Mouse (Mus musculus): Measurements from ENCODE around the gene Actr8. TPM values are rescaled to one million over a fixed set of nuclear protein-coding genes. Genes with fewer than 3 reads are reported as not detected.

Actr8 gene
- polyA plus RNA-seq, 2 experiments = 11.3 to 17.3 TPM

GRCm38 (mm10) chr14:30019375-30019774 lies 41.2 kb downstream of the Actr8 start:
- TF ChIP-seq EP300 (IDR thresholded peaks at IDR 0.05; ENCODE audit: low read depth) (no peak), CTCF (IDR thresholded peaks at IDR 0.05; ENCODE audit: low read depth) (no peak)
- Histone ChIP-seq H3K9ac (replicated peaks) (no peak overlapping the region), H3K27me3 (ENCODE audit: control insufficient read depth, insufficient read depth, low read length) (no peaks in the 10 kb centered on the region; the same call in 1 of the 2 replicates), H3K27ac (no peak overlapping the region), H3K4me2 (ENCODE audit: low read depth) (no peak overlapping the region), H3K36me3 (replicated peaks; ENCODE audit: control insufficient read depth, insufficient read depth, low read depth) (no peaks in the 10 kb centered on the region), H3K4me3 (ENCODE audit: insufficient read depth in 1 of 2, low read depth in 2 of 2, low read length in 2 of 2) (no peak overlapping the region), H3K9me3 (ENCODE audit: control insufficient read depth, low read length) (no peaks in the 10 kb centered on the region), H3K4me1 (replicated peaks; ENCODE audit: control insufficient read depth in 2 of 2, insufficient read depth in 2 of 2, low read length in 1 of 2) (no peaks in the 10 kb centered on the region; a peak in 1 of 4 replicates)
- 80% methylated on average over 8 of the region's 8 CpGs for WGBS (ENCODE audit: insufficient replicate concordance)
- DNase-seq (ENCODE audit: low read depth in 3 of 3, low spot score in 3 of 3) (no peak), ATAC-seq (ENCODE audit: insufficient read depth) (no peak)

GRCm38 (mm10) chr14:30019792-30020575 lies 41.8 kb downstream of the Actr8 start:
- WGBS (ENCODE audit: insufficient replicate concordance) = 48% methylated on average over 9 of the region's 9 CpGs
- H3K9ac ChIP-seq (replicated peaks) = no peak overlapping the region

GRCm38 (mm10) chr14:30022471-30022870 lies 44.3 kb downstream of the Actr8 start:
- H3K36me3 ChIP-seq (replicated peaks; ENCODE audit: control insufficient read depth, insufficient read depth, low read depth) = no peaks in the 10 kb centered on the region
- DNase-seq (ENCODE audit: low read depth in 3 of 3, low spot score in 3 of 3) = no peak
- no peak overlapping the region for H3K9ac ChIP-seq (replicated peaks)
- no peak overlapping the region for H3K4me3 ChIP-seq (ENCODE audit: insufficient read depth in 1 of 2, low read depth in 2 of 2, low read length in 2 of 2)
- TF ChIP-seq EP300 (IDR thresholded peaks at IDR 0.05; ENCODE audit: low read depth) (no peak), CTCF (IDR thresholded peaks at IDR 0.05; ENCODE audit: low read depth) (no peak)
- H3K4me1 ChIP-seq (replicated peaks; ENCODE audit: control insufficient read depth in 2 of 2, insufficient read depth in 2 of 2, low read length in 1 of 2) = no peaks in the 10 kb centered on the region
- H3K9me3 ChIP-seq (ENCODE audit: control insufficient read depth, low read length) = no peaks in the 10 kb centered on the region
- no peak for ATAC-seq (ENCODE audit: insufficient read depth)
- H3K4me2 ChIP-seq (ENCODE audit: low read depth) = no peak overlapping the region
- no peak overlapping the region for H3K27ac ChIP-seq
- 54% methylated on average over 6 of the region's 6 CpGs for WGBS (ENCODE audit: insufficient replicate concordance)
- no peaks in the 10 kb centered on the region; the same call in 1 of the 2 replicates for H3K27me3 ChIP-seq (ENCODE audit: control insufficient read depth, insufficient read depth, low read length)

More at GRCm38 (mm10) chr14:30019792-30020575, 41.8 kb downstream of the Actr8 start:
- DNase-seq (ENCODE audit: low read depth in 3 of 3, low spot score in 3 of 3) (no peak), ATAC-seq (ENCODE audit: insufficient read depth) (no peak)
- no peak overlapping the region for H3K4me3 ChIP-seq (ENCODE audit: insufficient read depth in 1 of 2, low read depth in 2 of 2, low read length in 2 of 2)
- no peaks in the 10 kb centered on the region for H3K9me3 ChIP-seq (ENCODE audit: control insufficient read depth, low read length)
- no peaks in the 10 kb centered on the region; a peak in 1 of 4 replicates for H3K4me1 ChIP-seq (replicated peaks; ENCODE audit: control insufficient read depth in 2 of 2, insufficient read depth in 2 of 2, low read length in 1 of 2)
- no peak overlapping the region for H3K4me2 ChIP-seq (ENCODE audit: low read depth)
- no peaks in the 10 kb centered on the region; the same call in 1 of the 2 replicates for H3K27me3 ChIP-seq (ENCODE audit: control insufficient read depth, insufficient read depth, low read length)
- no peak overlapping the region for H3K27ac ChIP-seq
- TF ChIP-seq CTCF (IDR thresholded peaks at IDR 0.05; ENCODE audit: low read depth) (no peak), EP300 (IDR thresholded peaks at IDR 0.05; ENCODE audit: low read depth) (no peak)
- H3K36me3 ChIP-seq (replicated peaks; ENCODE audit: control insufficient read depth, insufficient read depth, low read depth) = no peaks in the 10 kb centered on the region

- Histone ChIP-seq H3K4me2 (ENCODE audit: low read depth) (no peak overlapping the region), H3K9ac (replicated peaks) (no peak overlapping the region), H3K4me3 (ENCODE audit: insufficient read depth in 1 of 2, low read depth in 2 of 2, low read length in 2 of 2) (no peak overlapping the region), H3K9me3 (ENCODE audit: control insufficient read depth, low read length) (no peaks in the 10 kb centered on the region), H3K27me3 (ENCODE audit: control insufficient read depth, insufficient read depth, low read length) (no peaks in the 10 kb centered on the region), H3K36me3 (replicated peaks; ENCODE audit: control insufficient read depth, insufficient read depth, low read depth) (no peaks in the 10 kb centered on the region), H3K27ac (no peak overlapping the region), H3K4me1 (replicated peaks; ENCODE audit: control insufficient read depth in 2 of 2, insufficient read depth in 2 of 2, low read length in 1 of 2) (no peaks in the 10 kb centered on the region)
- TF ChIP-seq CTCF (IDR thresholded peaks at IDR 0.05; ENCODE audit: low read depth) (no peak), EP300 (IDR thresholded peaks at IDR 0.05; ENCODE audit: low read depth) (no peak)
- 7% methylated on average over 7 of the region's 7 CpGs for WGBS (ENCODE audit: insufficient replicate concordance)
- no peak for DNase-seq (ENCODE audit: low read depth in 3 of 3, low spot score in 3 of 3)
- ATAC-seq (ENCODE audit: insufficient read depth) = no peak
Observed at GRCm38 (mm10) chr14:30024387-30024786, 46.2 kb downstream of the Actr8 start.

- no peaks in the 10 kb centered on the region for H3K9me3 ChIP-seq (ENCODE audit: control insufficient read depth, low read length)
- peak; percentile 72 for TF ChIP-seq CTCF (IDR thresholded peaks at IDR 0.05; ENCODE audit: low read depth)
- no peak for TF ChIP-seq EP300 (IDR thresholded peaks at IDR 0.05; ENCODE audit: low read depth)
- DNase-seq (ENCODE audit: low read depth in 3 of 3, low spot score in 3 of 3) (no peak), ATAC-seq (ENCODE audit: insufficient read depth) (no peak)
- H3K4me2 ChIP-seq (ENCODE audit: low read depth) = no peak overlapping the region
- H3K36me3 ChIP-seq (replicated peaks; ENCODE audit: control insufficient read depth, insufficient read depth, low read depth) = no peaks in the 10 kb centered on the region
- no peaks in the 10 kb centered on the region for H3K27me3 ChIP-seq (ENCODE audit: control insufficient read depth, insufficient read depth, low read length)
- WGBS (ENCODE audit: insufficient replicate concordance) = 26% methylated on average over 2 of the region's 2 CpGs
- H3K9ac ChIP-seq (replicated peaks) = no peak overlapping the region
- no peak overlapping the region for H3K4me3 ChIP-seq (ENCODE audit: insufficient read depth in 1 of 2, low read depth in 2 of 2, low read length in 2 of 2)
- H3K4me1 ChIP-seq (replicated peaks; ENCODE audit: control insufficient read depth in 2 of 2, insufficient read depth in 2 of 2, low read length in 1 of 2) = no peaks in the 10 kb centered on the region
- H3K27ac ChIP-seq = no peak overlapping the region
Observed at GRCm38 (mm10) chr14:30027378-30027777, 49.2 kb downstream of the Actr8 start.

All from liver, embryonic 14.5 days (tissue).